Comparison of ENCODE assay signal across 9 mouse cellular contexts in the genomic region with DNA sequence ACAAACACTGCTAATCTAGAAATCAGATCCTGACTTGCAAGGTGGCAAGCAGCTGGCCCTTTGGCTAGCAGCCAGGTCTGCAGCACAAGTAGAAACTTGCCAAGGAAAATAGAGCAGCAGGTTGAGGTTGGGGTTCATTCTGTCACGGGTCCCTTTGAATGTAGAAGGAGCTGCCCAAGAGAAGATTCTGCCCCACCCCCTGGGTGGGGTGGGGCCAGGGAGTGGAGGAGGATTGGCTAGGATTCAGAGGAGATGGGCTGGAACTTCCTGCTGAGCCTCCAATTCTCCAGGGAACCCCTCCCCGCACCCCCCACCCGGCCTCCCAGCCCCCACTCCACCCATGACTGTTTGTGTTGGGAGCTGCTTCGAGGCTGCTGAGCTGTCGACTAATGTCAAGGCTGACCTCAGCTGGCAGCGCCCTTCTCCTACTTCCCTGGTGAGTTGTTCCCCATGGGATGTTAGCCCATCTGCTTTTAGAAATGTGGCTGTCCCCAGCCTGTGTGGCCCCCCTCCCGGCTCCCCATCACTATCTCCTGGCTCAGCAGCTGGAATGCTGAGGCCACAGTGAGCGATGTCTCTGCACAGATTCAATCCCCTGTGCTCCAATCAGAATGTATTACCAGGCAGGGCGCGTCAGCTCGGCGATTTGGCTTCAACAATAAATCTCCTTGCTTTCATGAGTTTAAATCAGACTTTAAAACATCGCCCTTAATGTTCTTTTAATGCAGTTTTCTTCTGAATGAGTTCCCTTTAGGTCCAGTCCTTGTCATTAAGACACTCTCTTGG.
DNase-seq lines count a peak whose midpoint lies in the region; ATAC-seq and TF ChIP-seq lines count a peak whose summit lies in the region.
"Had no signal": no experiment of that assay in that cellular context is flagged by ENCODE, and none has a peak within 500 bp of the region (broad histone marks: within the 10 kb centered on the region; RNA-seq: fewer than 3 reads in every experiment).

No protein-coding gene starts in this region.

- no peaks in the 10 kb centered on the region for H3K36me3 ChIP-seq in heart, embryonic 14.5 days (ENCODE audit: control insufficient read depth, insufficient read depth, low read length)
- H3K36me3 ChIP-seq in kidney, postnatal 0 days (ENCODE audit: insufficient read depth, low read length) = no peaks in the 10 kb centered on the region

- TF ChIP-seq CTCF in left cerebral cortex, adult 2 months (IDR thresholded peaks at IDR 0.05) = no peak
- no peak for TF ChIP-seq CTCF in kidney, postnatal 0 days (IDR thresholded peaks at IDR 0.05; ENCODE audit: low read depth)

- 1% methylated on average over 13 of the region's 13 CpGs for WGBS in heart, embryonic 14.5 days
- WGBS in kidney, postnatal 0 days = 2% methylated on average over 13 of the region's 13 CpGs

- intact Hi-C loops in left cerebral cortex, adult 2 months (cut with DNase I) = no loop called here

- peaks cover 7% of the 10 kb centered on the region for H3K27me3 ChIP-seq in heart, embryonic 14.5 days (ENCODE audit: control insufficient read depth, insufficient read depth, low read length)
- no peaks in the 10 kb centered on the region for H3K27me3 ChIP-seq in kidney, postnatal 0 days (ENCODE audit: insufficient read depth, low read length)

- H3K9me3 ChIP-seq in heart, embryonic 14.5 days (ENCODE audit: control insufficient read depth, low read length) = no peaks in the 10 kb centered on the region
- H3K9me3 ChIP-seq in kidney, postnatal 0 days (replicated peaks; ENCODE audit: low read length) = no peaks in the 10 kb centered on the region

- H3K4me2 ChIP-seq in heart, embryonic 14.5 days (ENCODE audit: low read length) = peak overlapping the region; percentile 65
- peak overlapping the region; percentile 62 for H3K4me2 ChIP-seq in kidney, postnatal 0 days (ENCODE audit: low read length)

- H3K27ac ChIP-seq in left cerebral cortex, adult 2 months = no peak overlapping the region
- no peak overlapping the region for H3K27ac ChIP-seq in heart, embryonic 14.5 days (replicated peaks in 1 of 2; ENCODE audit: control insufficient read depth in 1 of 2, insufficient read depth in 1 of 2, low read depth in 2 of 2, low read length in 2 of 2)
- 0 out of 2 replicates have a peak overlapping the region, but pooled peaks have one; percentile 13 for H3K27ac ChIP-seq in kidney, postnatal 0 days
- H3K27ac ChIP-seq: macrophage had no signal

- no peak for DNase-seq in left cerebral cortex, adult 2 months (ENCODE audit: extremely low spot score in 1 of 2, low spot score in 2 of 2)
- DNase-seq in left cerebral cortex, adult 9 months (ENCODE audit: low spot score in 2 of 2) = no peak
- peak; percentile 17 for DNase-seq in embryo, embryonic 11.5 days (ENCODE audit: low read depth, low spot score)
- peak; percentile 72 for DNase-seq in kidney, postnatal 0 days (ENCODE audit: low spot score)
- DNase-seq in lung, postnatal 4 days = peak; percentile 57 to 74
- DNase-seq in testis, postnatal 14 days (ENCODE audit: low spot score) = peak; percentile 28

- 0 out of 2 replicates have a peak overlapping the region, but pooled peaks have one; percentile 10 for H3K9ac ChIP-seq in heart, embryonic 14.5 days (ENCODE audit: low read length)
- no peak overlapping the region for H3K9ac ChIP-seq in kidney, postnatal 0 days (ENCODE audit: low read depth, low read length)

- H3K4me1 ChIP-seq in heart, embryonic 14.5 days (ENCODE audit: control insufficient read depth in 2 of 2, insufficient read depth in 2 of 2, low read length in 2 of 2) = peaks cover 2 to 6% of the 10 kb centered on the region in 2 experiments; a peak in 2 of 4 replicates
- no peaks in the 10 kb centered on the region; the same call in 1 of the 2 replicates for H3K4me1 ChIP-seq in kidney, postnatal 0 days (replicated peaks; ENCODE audit: insufficient read depth, low read length)

- H3K4me3 ChIP-seq in left cerebral cortex, adult 2 months = peak overlapping the region; percentile 9; the same call in 1 of the 2 replicates
- peak overlapping the region; percentile 8 to 20 for H3K4me3 ChIP-seq in heart, embryonic 14.5 days (ENCODE audit: control insufficient read depth in 1 of 2, insufficient read depth in 1 of 2, low read depth in 1 of 2, low read length in 2 of 2)
- peak overlapping the region; percentile 26 for H3K4me3 ChIP-seq in kidney, postnatal 0 days (replicated peaks; ENCODE audit: low read depth, low read length)

- ATAC-seq in heart, embryonic 14.5 days (ENCODE audit: insufficient number of reproducible peaks, insufficient read depth, low FRiP score, low read depth) = peak; percentile 43; the same call in 1 of the 2 replicates
- ATAC-seq in kidney, postnatal 0 days (replicated peaks; ENCODE audit: low FRiP score, low read depth) = peak; percentile 79
- ATAC-seq in erythroblast, adult 5-6 weeks (replicated peaks; ENCODE audit: low FRiP score, poor library complexity, severe bottlenecking) = no peak

Comparison
In these comparisons a context has a peak if more than half of its experiments do, and no peak if none do; other contexts are left out.
1. DNase-seq: peak in embryo, embryonic 11.5 days (single experiment), kidney, postnatal 0 days (single experiment), lung, postnatal 4 days (2 of 2) and testis, postnatal 14 days (single experiment); none in left cerebral cortex, adult 2 months (0 of 2) and left cerebral cortex, adult 9 months (0 of 2).
2. Peak in every context shown above with its lines, with median percentiles within 50 percentile points of each other: H3K4me3 ChIP-seq.